Mouse (Mus musculus): Measurements from ENCODE around the gene Hspa4l.

GRCm38 (mm10) chr3:40793783-40794182 is 49.5 kb downstream of the Hspa4l start:
- TF ChIP-seq CTCF (conservative IDR thresholded peaks at IDR 0.05; ENCODE audit: insufficient read depth, insufficient read length, low read depth, low read length), result no peak
- no peak for TF ChIP-seq POLR2A (IDR thresholded peaks at IDR 0.05; ENCODE audit: low read depth, low read length)
